Mouse (Mus musculus) midbrain, postnatal 0 days (tissue): Measurements from ENCODE around the gene Slc38a1. TPM values are rescaled to one million over a fixed set of nuclear protein-coding genes. Genes with fewer than 3 reads are reported as not detected.
"Not testable (repeated sequence)": the region's sequence is repeated elsewhere in the genome, so short reads cannot be mapped to it uniquely, and the experiment has no call there.

Experiments used
- ATAC-seq: fragments of 200-750 bp; cut with Nextera tagmentation; 2 replicates; pipeline ENCODE4 v1.8.0; 2017; ENCODE audit warnings: moderate number of reproducible peaks, mild to moderate bottlenecking, moderate TSS enrichment, moderate library complexity; ENCODE audit not compliant: low FRiP score
- DNase-seq: peaks from one replicate; pipeline ENCODE4 v3.0.0-alpha.2; 2015; ENCODE audit warnings: low spot score
- H3K27ac ChIP-seq: fragments of 300-500 bp; sonication (generic); 2 replicates; pipeline ENCODE4 v1.5.1; 2014; ENCODE audit warnings: low read depth, mild to moderate bottlenecking, low read length, mixed read lengths
- H3K27me3 ChIP-seq: fragments of 300-500 bp; sonication (generic); 2 replicates; pipeline ENCODE4 v1.6.1; 2014; ENCODE audit warnings: low read length, control low read depth, mixed read lengths; ENCODE audit not compliant: insufficient read depth
- H3K36me3 ChIP-seq: fragments of 300-500 bp; sonication (generic); 2 replicates; pipeline ENCODE4 v1.6.1; 2014; ENCODE audit warnings: low read length, control low read depth, mixed read lengths; ENCODE audit not compliant: insufficient read depth
- H3K4me1 ChIP-seq: fragments of 300-500 bp; sonication (generic); 2 replicates; pipeline ENCODE4 v1.6.1; 2014; ENCODE audit warnings: mild to moderate bottlenecking, control low read depth, antibody characterized with exemption, low read length, mixed read lengths; ENCODE audit not compliant: insufficient read depth
- H3K4me2 ChIP-seq: fragments of 300-500 bp; sonication (generic); 2 replicates; pipeline ENCODE4 v1.6.1; 2014; ENCODE audit warnings: low read depth, mild to moderate bottlenecking, low read length, mixed read lengths; ENCODE audit not compliant: poor library complexity, severe bottlenecking
- H3K4me3 ChIP-seq: fragments of 300-500 bp; sonication (generic); 2 replicates; pipeline ENCODE4 v1.5.1; 2014; ENCODE audit warnings: low read depth, mild to moderate bottlenecking, low read length, moderate library complexity
- H3K9ac ChIP-seq: fragments of 300-500 bp; sonication (generic); replicated peaks from 2 replicates; pipeline ENCODE4 v1.6.1; 2014; ENCODE audit warnings: mild to moderate bottlenecking, low read length, moderate library complexity, mixed read lengths; ENCODE audit not compliant: poor library complexity, severe bottlenecking
- H3K9me3 ChIP-seq: fragments of 300-500 bp; sonication (generic); 2 replicates; pipeline ENCODE4 v1.6.1; 2016; ENCODE audit warnings: low read length, control low read depth
- CTCF ChIP-seq: IDR thresholded peaks from 2 replicates; pipeline ENCODE4 v1.5.1; 2016; ENCODE audit warnings: antibody characterized with exemption, mild to moderate bottlenecking
- WGBS: fragments of 180-500 bp; shearing (Covaris S2); extraction: QIAGEN DNeasy Blood & Tissue Kit; methylation state at CpG from one replicate; pipeline ENCODE4 v1.1.7; 2014; 5-methylcytosine and 5-hydroxymethylcytosine counted together
- polyA plus RNA-seq: library from polyadenylated mRNA; unstranded; fragments of >200 nt; fragmentation: Nextera tagmentation; extraction: Ambion mirVana; gene quantifications from 2 replicates; pipeline ENCODE4 v1.2.1, GENCODE M21; 2015
- total RNA-seq: library from RNA; depleted of rRNA; stranded (reverse); fragments of >200 nt; gene quantifications from 2 replicates; pipeline ENCODE4 v1.2.3, GENCODE M21; 2014

Gene Slc38a1
- total and polyA plus RNA-seq, 2 experiments from 2014 or later = 75.2 to 91.2 TPM

DNA sequence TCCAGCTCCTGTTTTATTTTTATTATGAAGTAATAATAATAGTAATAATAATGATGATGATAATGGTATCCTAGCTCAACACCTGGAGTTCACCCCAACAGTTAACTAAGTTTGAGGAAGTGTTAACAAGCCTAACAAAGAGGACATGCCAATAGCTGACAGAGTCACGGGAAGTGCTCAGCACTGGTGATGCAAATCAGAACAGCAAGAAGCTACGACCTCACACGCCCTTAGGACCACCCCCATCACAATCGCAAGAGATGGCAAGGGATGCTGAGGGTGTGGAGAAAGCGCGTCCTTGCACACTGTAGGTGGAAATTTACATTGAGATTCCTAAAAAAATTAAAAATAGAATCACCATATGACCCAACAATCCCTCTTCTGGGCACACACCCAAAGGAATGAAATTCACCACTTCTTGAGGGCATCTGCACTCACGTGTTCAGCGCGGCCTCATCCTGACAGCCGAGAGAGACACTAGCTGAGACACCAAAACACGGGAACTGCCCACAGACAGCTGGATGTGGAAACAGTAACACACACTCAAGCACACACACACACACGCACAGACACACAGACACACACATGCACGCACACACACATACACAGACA, 11.5 kb downstream of the Slc38a1 start:
- no peak for TF ChIP-seq CTCF
- H3K9ac ChIP-seq = no peak overlapping the region
- no peaks in the 10 kb centered on the region for H3K4me1 ChIP-seq
- no peak overlapping the region for H3K27ac ChIP-seq
- no peak for DNase-seq
- H3K36me3 ChIP-seq = no peaks in the 10 kb centered on the region
- no peaks in the 10 kb centered on the region for H3K27me3 ChIP-seq
- no peak for ATAC-seq
- H3K9me3 ChIP-seq = no peaks in the 10 kb centered on the region
- no peak overlapping the region for H3K4me2 ChIP-seq
- H3K4me3 ChIP-seq = no peak overlapping the region
- 88% methylated on average over 13 of the region's 13 CpGs for WGBS

DNA sequence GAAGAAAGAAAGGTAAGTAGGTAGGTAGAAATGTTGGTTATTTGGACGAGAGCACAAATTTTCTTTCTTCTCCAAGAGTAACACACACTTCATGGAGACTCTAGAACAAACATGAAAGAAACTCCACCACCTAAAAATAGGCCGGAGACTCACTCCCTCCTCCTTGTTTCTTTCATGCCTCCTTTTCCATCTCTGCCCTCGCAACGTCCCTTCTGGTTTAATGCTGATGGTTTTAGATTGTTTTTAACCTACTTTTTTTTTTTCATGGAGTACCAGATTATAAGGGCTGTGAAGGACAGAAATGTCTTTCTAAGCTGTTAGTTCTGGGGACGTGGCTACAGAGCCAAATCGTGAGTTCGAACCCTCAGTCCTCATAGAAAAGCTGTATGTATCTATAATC, 14.5 kb downstream of the Slc38a1 start:
- TF ChIP-seq CTCF = no peak

DNA sequence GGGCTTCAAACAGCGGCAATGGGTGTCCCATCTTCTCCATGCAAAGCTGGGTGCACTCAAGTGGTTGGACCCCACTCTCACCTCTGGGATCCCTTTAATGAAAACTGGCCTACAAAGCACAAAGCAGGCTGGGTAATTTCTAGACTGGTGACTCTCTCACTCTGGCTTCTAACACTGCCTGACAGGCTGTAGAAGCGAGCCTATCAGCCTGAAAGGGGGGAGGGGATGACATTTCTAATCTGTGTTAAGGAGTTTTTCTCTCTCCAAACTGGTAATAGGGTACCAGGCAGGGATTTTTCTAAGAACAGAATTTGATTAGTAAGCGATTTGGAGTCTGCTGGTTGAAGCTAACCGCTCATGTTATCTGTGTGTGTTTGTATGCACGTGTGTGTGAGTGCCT, 15.8 kb downstream of the Slc38a1 start:
- ATAC-seq (no peak), DNase-seq (no peak)
- Histone ChIP-seq H3K4me1 (no peaks in the 10 kb centered on the region), H3K27ac (no peak overlapping the region), H3K9ac (no peak overlapping the region), H3K27me3 (no peaks in the 10 kb centered on the region), H3K36me3 (peaks cover 14% of the 10 kb centered on the region), H3K4me3 (no peak overlapping the region), H3K4me2 (no peak overlapping the region), H3K9me3 (no peaks in the 10 kb centered on the region)
- WGBS = 69% methylated on average over 5 of the region's 5 CpGs
- no peak for TF ChIP-seq CTCF

More for the DNA sequence above, 14.5 kb downstream of the Slc38a1 start:
- Histone ChIP-seq H3K27ac (no peak overlapping the region), H3K36me3 (peaks cover 4% of the 10 kb centered on the region; the same call in 1 of the 2 replicates), H3K4me3 (no peak overlapping the region), H3K27me3 (no peaks in the 10 kb centered on the region), H3K9ac (no peak overlapping the region), H3K9me3 (no peaks in the 10 kb centered on the region), H3K4me2 (no peak overlapping the region), H3K4me1 (no peaks in the 10 kb centered on the region)
- DNase-seq = no peak
- ATAC-seq = no peak
- WGBS = 97% methylated on average over 7 of the region's 7 CpGs

DNA sequence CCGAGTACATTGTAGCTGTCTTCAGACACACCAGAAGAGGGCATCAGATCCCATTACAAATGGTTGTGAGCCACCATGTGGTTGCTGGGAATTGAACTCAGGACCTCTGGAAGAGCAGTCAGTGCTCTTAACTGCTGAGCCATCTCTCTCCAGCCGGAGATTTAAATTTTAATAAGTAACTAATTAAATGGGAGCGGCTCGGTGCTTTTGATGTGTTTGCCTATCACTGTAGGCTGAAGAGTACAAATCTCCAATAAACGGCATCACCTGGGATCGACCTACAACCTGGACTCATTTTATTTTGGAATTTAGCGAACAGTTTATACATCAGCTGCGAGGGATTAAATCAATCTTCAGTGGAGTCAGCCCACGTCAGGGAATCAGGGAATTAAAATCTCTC, 17.7 kb downstream of the Slc38a1 start:
- H3K36me3 ChIP-seq = peaks cover 23% of the 10 kb centered on the region
- not testable (repeated sequence) for H3K27ac ChIP-seq, H3K9ac ChIP-seq, H3K9me3 ChIP-seq, H3K4me1 ChIP-seq, H3K27me3 ChIP-seq, DNase-seq, H3K4me3 ChIP-seq, ATAC-seq, H3K4me2 ChIP-seq
- WGBS = 77% methylated on average over 9 of the region's 9 CpGs

DNA sequence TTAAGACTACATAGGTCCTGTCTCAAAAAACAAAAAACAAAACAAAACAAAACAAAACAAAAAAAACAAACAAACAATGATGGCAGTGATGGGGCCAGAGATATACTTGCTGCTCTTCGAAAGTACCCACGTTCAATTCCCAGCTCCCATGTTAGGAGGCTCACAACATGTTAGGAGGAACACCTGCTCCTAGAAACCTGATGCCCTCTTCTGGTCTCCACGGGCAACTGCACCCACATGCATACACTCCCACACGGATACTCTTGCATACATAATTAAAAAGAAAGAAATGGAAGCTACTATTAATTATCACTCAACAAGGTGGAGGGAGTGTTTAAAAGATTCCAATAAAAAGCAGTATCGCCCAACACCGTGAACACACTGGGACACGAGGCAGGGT, 20.3 kb downstream of the Slc38a1 start:
- DNase-seq (no peak), ATAC-seq (no peak)
- Histone ChIP-seq H3K27me3 (no peaks in the 10 kb centered on the region), H3K4me3 (no peak overlapping the region), H3K27ac (no peak overlapping the region), H3K36me3 (peaks cover 23% of the 10 kb centered on the region), H3K4me1 (no peaks in the 10 kb centered on the region), H3K4me2 (no peak overlapping the region), H3K9me3 (no peaks in the 10 kb centered on the region), H3K9ac (no peak overlapping the region)
- WGBS = 99% methylated on average over 7 of the region's 7 CpGs
- peak; percentile 23; the same call in 1 of the 2 replicates for TF ChIP-seq CTCF

DNA sequence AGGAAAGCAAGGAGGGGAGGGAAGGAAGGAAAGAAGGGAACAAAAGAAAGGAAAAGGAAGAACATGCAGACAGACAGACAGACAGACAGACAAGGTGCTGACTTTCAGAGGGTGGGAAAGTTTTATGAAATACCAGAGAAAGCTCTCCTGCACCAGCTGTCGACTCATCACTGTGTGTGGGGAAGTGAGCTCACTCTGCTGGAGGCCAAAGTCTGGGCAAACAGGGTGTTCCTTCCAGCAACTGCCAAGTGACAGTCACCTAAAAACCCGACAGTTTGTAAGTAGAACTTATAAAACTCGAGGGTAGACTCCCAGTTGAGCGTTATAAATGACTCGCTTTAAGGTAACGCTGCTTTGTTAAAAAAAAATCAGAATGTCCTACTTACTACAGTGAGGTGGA, 21.0 kb downstream of the Slc38a1 start:
- H3K36me3 ChIP-seq = peaks cover 23% of the 10 kb centered on the region

More for the DNA sequence above, 21.0 kb downstream of the Slc38a1 start:
- WGBS = 92% methylated on average over 6 of the region's 6 CpGs
- DNase-seq = no peak
- Histone ChIP-seq H3K27me3 (no peaks in the 10 kb centered on the region), H3K4me2 (no peak overlapping the region), H3K9ac (no peak overlapping the region), H3K4me1 (no peaks in the 10 kb centered on the region), H3K9me3 (no peaks in the 10 kb centered on the region), H3K27ac (no peak overlapping the region), H3K4me3 (no peak overlapping the region)
- no peak for TF ChIP-seq CTCF
- no peak for ATAC-seq
